Mouse (Mus musculus): ENCODE measurements around the gene Zfp1. TPM values are rescaled to one million over a fixed set of nuclear protein-coding genes. Genes with fewer than 3 reads are reported as not detected.
"Not testable (repeated sequence)": the region's sequence is repeated elsewhere in the genome, so short reads cannot be mapped to it uniquely, and the experiment has no call there.

The Zfp1 gene
- total RNA-seq, 2 experiments from 2014 or later = 6.4 to 6.5 TPM

DNA sequence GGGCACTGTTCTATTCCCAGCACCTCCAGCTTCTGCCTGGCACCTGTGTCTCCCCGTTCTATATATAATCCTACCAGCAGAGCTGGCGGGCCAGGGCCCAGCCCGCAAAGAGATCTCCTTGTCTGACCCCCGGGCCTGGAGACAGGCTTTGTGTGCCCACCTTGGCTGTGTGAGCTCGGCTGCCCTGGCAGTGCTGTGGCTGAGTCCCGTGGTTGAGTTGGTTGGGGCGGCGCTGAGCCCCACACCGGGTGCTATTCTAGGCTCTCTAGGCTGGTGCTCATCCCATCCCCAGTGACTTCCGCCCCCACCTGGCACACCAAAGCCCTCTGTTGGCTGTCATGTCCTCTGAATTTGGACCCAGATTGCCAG, 18.4 kb upstream of the Zfp1 start:
- no peak for DNase-seq (ENCODE audit: low spot score in 2 of 2)

DNA sequence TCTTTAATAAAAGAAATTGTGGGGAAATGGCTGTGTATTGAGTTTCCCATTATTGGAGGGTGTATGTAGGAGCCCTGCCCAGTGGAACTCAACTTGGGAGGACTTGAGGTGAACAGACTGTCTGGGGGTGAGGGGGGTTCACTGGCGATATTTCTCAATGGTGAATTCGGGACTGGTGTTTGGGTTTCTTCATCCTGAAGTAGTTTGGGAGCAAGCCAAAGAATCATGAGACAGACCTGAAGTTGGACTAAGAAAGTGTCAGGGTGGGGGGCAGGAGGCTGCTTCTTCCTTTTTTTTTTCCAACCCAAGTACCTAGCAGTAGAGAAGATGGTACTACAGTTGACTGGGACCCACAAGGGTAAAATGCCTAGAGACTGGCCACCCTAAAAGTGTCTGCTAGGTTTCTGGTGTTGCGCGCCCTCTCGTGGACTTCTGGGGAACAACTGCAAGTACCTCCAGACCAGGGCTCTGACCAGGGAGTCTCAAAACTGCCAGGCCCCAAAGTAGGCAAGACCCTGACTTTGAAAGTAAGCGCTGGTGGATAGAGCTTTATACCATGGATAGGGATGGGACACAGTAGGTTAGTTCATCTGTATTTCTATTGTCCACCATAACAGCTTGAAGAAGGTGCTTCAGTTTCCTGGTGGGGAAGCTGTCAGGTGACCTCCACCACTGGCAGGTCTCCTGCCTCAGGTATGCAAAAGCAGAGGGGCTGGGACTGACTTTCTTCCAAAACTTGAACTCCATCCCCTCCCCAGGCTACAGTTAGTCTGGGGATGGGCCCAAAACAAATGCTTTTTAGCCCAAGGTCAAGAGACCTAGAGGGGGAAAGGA, 17.3 kb upstream of the Zfp1 start:
- peak; percentile 73 to 76 for DNase-seq (ENCODE audit: low spot score in 2 of 2)

DNA sequence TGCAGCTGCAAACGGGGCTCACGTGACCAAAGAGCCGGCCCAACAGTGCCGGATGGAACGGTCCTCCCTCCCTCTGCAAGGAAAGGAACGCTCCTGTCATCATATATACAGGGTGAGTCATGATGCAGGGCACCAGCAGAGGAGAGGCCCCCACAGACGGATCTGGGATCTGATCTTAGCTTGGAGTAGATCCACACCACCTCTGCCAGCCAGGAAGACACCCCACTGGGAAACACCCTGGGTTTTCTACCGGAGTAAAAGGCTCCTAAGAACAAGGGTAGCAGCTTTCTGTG, 16.7 kb upstream of the Zfp1 start:
- DNase-seq (ENCODE audit: low spot score in 2 of 2) = no peak

DNA sequence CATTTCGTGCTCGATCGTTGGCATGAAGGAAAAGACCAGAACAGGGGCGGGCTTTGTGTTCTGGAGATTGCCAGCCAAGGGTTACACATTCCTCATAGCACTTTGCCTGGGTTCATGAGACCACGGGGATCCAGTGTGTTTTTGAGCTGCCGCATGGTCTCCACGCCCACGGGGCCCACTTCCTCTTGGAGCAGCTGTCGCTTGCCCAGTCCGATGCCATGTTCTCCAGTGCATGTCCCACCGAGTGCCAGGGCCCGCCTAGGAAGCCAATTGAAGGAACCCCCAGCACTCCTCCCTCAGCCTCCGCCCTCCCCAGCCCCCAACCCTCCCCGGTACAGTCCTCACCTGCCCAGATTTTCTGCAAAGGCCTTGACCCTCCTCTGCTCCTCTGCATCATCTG, 16.3 kb upstream of the Zfp1 start:
- no peak for DNase-seq (ENCODE audit: low spot score in 2 of 2)

DNA sequence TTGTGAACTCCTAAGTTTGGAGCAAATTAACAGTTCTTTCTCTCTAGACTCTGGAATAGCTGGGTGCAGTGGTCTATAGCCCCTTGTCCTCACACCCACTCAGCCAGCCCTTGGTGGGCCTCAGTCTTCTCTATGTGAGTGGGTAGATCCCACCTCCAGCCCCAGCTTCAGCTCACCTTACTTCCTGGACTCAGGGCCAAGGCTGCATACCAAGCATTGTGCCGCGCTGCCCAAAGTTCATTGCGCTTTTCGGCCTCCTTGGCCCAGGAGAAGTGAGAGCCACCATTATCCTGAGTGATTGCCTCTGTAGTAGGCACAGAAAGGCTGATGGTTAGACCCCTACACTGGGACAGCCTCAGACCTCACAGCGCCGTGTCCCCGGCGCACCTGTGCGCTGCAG, 15.3 kb upstream of the Zfp1 start:
- no peak for DNase-seq (ENCODE audit: low spot score in 2 of 2)

DNA sequence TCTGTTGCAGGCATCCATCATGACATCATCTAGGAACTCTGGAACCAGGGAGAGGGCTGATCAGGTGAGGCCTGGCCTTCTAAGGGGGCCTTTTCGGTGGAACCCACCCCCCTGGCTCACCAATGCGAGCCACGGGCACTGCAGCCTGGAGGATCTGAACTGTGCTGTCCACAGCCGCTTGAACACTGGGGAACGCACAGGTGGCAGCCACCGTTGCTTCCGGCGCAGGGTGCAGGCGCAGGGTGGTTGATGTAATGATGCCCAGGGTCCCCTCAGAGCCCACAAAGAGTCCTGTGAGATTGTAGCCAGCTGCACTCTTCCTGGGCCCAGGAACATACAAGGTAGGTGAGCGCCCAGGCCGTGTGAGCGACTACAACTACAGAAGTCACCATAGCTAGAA, 14.8 kb upstream of the Zfp1 start:
- no peak for DNase-seq (ENCODE audit: low spot score in 2 of 2)

DNA sequence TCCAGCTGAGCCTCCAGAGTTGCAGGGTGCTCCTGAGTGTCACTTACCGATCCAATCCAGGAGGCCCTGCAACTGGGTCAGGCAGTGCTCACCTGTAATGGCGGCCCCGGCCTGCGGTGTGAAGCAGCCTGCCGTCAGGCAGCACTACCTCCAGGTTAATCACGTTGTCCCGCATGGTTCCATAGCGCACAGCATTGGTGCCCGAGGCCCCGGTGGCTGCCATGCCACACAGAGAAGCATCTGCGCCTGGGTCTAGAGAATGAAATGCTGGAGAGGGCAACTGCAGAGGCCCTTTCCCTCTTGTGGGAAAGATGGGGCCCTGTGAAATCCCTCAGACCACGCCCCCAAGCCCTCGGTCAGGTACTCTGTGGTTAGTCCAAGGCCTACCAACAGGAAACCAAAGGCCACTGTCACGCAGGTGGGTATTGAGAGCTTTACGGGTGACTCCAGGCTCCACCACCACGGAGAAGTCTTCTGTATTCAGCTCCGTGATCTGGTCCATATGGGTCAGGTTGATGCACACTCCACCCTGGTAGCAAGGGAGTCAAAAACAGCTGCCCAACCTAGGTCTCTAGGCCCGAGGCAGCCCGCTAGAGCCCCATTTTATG, 14.2 kb upstream of the Zfp1 start:
- DNase-seq (ENCODE audit: low spot score in 2 of 2) = no peak

DNA sequence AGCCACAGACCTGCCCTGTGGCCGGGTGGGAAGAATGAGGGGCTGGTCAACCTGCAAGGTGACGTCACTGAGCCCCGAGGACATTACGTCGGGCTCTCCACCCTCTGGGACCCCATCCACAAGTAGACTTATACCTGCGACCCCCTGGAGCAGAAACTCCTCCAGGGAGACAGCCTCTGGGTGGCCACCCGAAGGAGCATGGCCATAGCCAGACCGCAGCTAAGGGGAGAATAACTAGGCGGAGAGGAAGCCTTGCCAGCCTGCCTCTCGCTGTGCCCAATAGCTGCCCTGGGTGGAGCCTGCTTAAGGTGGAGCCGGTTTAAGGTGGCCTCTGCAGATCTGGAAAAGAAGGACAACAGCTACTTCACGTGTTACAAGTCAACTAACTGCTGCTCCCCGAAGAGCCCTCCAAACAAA, 13.1 kb upstream of the Zfp1 start, which contains the start of gene Ldhd:
Ldhd (minus strand) TSS at position 270 of the 417 bp plus-strand sequence.
- DNase-seq (ENCODE audit: low spot score in 2 of 2) = peak; percentile 61 to 74

DNA sequence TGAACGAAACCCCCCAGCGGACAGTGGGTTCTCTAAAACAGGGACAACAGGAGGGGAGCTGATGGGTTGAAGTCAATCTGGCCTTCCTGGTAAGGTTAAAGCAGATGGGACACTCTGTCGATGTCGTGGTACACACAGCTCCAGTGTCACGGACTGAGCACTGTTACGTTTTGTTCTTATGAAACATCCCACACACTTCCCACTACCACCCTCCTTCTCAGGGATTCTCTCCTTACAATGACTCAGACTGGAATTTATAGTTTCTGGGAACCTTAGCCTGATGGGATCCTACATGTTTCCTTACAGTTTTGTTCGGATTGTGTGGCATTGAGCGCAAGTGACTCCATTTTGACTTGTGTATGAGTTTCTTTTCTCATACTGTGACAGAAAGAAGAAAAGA, 11.6 kb upstream of the Zfp1 start:
- DNase-seq (ENCODE audit: low spot score in 2 of 2) = no peak

DNA sequence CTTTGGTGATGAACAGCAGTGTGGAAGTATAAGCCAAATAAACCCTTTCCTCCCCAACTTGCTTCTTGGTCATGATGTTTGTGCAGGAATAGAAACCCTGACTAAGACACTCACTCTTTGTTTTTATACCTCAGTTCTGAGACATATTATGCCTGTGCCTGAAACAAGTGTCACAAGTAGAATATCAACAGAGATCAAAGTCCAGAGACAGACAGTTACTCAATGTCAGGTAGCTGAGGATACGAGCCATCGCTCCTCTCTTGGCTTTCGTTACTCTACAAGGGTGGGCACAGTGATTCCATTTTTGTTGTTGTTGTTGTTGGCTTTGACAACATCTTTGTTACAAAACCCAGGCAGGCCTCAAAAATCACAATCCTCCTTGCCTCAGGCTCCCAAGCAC, 10.2 kb upstream of the Zfp1 start:
- DNase-seq (ENCODE audit: low spot score in 2 of 2) = no peak

DNA sequence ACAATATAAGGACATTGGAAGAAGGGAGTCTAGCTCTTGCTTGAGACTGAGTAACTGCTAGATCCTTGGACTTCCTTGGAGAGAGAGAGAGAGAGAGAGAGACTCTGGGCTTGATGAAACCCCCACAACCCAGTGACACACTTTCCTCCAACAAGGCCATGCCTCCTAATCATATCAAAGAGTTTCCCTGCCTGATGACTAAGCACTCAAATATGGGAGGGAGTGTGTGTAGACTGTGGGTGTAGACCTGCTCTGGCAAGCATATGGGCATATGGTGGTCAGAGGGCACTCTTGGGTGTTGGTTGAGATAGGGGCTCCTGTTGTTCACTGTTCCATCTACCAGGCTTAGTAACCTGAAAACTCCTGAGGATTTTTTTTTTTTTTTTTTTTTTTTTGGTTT, 5.1 kb upstream of the Zfp1 start:
- no peak for DNase-seq (ENCODE audit: low spot score in 2 of 2)

DNA sequence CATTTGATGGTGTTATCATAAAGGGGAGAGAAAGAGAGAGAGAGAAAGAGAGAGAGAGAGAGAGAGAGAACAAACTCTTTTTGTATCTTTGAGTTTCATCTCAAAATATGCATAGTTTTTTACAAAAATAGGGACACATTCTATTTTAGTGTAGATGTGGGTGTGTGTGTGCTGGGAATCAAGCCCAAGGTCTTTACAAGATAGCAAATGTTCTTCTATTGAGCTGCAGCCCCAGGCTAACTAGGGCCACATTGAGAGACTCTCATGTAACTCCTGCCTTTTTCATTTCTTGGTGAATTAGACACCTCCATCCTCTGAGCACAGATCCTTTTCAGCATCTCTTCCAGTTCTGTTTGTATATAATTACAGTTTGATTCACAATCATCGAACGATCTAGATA, 2.1 kb upstream of the Zfp1 start:
- DNase-seq (ENCODE audit: low spot score in 2 of 2) = no peak

DNA sequence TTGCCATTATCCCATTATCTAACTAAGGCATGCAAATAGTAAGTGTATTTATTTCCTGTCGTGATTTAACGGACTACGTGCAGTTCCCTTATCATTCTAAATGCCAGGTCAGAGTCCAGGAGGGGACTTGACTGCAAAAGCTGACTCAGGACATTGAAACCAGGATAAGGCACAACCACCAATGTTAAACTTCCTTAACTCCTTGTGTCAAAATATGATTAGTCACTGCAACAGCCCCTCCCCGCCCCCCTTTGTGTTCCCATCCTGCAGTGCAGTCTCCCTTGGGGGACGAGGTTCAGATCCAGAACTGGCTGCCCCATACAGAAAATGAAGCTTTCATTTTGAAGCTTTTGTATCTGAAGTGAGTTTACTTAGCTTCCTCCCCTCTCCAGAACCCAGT, 705 bp upstream of the Zfp1 start:
- no peak for DNase-seq (ENCODE audit: low spot score in 2 of 2)

DNA sequence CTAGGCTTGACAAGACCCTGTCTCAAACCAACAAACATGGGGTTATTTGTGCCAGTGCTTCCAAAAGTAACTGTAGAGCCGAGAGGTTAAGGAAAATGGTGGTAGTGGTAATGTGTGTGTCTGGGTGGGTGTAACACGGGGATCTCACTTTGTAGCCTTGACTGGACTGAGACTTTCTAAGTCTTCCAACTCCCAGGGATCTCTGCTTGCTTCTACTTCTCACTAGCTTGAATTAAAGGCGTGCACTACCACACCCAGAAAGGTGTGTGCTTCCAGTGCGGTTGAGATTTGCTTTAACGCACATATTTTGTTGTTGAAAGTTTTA, 300 bp upstream of the Zfp1 start:
- DNase-seq (ENCODE audit: low spot score in 2 of 2) = no peak

DNA sequence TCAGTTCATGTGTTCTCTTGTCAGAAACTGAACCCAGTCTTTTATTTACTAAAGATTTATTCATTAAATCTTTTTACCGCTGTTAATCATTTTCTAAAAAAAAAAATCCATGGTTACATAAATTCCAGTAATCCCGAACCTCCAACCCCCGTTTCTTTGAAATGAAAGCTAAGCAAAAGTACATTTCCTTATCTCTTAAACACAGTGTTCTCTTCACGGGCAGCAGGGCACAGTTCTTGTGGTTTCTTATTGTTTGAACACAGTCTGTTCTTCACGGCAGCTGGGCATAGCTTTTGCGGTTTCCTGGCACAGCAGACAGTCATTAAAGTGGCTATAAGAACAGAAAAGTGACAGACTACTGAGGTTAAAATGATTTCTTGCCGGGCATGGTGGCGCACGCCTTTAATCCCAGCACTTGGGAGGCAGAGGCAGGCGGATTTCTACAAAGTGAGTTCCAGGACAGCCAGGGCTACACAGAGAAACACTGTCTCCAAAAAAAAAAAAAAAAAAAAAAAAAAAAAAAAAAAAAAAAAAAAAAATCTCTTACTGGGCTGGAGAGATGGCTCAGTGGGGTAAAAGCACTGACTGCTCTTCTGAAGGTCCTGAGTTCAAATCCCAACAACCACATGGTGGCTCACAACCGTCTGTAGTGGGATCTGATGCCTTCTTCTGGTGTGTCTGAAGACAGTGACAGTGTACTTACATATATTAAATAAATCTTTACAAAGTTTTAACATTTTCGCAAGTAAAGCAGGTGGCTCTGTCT, 1.3 kb downstream of the Zfp1 start:
- DNase-seq (ENCODE audit: low spot score in 2 of 2) = not testable (repeated sequence)

DNA sequence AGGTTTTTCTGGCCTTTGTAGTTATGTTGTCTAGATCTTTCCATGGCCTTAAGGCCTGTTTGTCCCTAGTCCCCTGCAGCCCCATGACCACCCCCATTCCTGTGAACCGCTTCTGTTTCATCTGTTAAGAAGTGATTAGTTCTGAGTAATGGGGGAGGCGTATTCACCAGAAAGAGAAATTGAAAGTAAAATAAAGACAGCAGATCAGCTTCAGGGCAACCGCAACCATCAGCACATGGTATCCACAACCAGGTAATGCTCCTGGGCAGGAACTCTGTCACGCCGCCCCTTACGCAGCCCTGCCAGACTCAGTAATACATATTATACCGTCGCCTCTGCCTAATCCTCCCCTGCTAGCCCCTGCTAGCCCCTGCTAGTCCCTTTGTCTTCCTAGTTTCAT, 2.5 kb downstream of the Zfp1 start:
- DNase-seq (ENCODE audit: low spot score in 2 of 2) = no peak

DNA sequence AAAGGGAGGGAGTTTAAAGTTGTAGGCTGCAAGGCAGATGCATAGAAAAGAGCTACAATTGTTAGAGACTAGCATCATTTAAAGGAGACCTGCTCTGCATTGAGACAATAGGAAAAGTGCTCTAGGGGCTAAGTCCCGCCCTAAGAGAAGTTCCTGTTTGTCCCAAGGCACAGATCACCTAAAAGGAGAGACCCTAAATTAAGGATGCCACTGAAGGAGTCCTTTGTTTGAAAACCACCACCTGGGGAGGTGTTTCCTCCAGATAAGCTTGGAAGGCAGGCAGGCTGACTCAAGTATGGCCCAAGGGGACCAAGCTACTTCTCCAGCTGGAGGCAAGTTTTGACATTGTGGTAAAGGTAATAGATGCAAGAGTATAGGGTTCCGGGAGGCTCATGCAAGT, 5.6 kb downstream of the Zfp1 start:
- no peak for DNase-seq (ENCODE audit: low spot score in 2 of 2)

DNA sequence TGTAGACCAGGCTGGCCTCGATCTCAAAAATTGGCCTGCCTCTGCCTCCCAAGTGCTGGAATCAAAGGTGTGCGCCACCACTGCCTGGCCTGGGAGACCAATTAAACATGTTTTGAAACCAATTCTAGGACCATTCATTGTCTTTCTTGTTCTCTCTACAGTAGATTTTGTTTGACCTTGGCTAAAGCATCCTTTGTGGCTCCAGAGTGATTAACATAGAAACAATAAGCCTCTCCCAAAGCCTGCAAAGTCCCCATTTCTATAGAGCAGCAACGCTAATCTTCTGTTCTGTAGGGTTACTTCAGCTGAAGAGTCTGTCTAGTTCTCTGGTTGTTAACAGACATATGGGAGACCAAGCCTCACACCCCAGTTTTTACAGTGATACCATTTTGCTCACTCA, 7.5 kb downstream of the Zfp1 start:
- no peak for DNase-seq (ENCODE audit: low spot score in 2 of 2)

DNA sequence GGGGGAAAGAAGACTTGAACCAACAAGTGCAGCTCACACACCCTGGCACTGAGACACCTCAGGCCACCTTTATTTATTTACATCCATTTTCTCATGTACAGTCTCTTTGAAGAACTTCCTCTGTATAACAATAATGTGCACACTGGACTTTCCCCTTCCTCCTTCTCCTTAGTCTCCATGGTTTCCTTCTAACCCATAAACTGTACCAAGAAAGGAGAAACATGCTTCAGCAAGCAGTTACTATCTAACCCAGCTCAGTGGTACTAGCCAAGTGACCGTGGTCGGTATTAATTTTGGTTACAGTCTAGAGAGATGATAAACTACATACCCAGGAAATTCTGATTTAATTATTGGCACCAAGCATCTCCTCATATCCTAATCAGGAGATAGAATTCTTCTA, 10.3 kb downstream of the Zfp1 start:
- DNase-seq (ENCODE audit: low spot score in 2 of 2) = no peak

DNA sequence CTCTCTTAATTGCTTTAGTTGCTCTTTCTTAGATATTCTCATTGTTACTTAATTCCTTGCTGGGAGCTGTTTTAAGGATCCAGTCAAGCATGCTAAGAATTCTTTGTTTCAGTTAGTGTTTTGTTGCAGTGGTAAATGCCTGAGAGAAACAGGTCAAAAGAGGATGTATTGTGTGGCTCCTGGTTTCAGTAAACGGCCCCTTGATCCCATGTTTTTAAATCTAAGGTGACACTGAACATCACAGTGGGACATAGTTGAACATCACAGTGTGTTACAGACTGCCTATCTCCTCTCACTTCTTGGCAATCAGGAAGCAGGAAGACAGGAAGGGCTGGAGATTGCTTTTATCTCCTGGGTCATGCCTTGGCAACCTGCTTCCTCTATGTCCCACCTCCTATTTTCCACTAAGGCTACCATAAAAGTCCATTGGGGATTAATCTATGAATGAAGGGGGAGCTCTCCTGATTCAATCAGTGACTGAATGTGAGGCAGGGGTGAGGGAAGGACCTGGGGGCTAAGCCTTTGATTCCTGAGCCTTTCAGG, 14.2 kb downstream of the Zfp1 start:
- no peak for DNase-seq (ENCODE audit: low spot score in 2 of 2)

DNA sequence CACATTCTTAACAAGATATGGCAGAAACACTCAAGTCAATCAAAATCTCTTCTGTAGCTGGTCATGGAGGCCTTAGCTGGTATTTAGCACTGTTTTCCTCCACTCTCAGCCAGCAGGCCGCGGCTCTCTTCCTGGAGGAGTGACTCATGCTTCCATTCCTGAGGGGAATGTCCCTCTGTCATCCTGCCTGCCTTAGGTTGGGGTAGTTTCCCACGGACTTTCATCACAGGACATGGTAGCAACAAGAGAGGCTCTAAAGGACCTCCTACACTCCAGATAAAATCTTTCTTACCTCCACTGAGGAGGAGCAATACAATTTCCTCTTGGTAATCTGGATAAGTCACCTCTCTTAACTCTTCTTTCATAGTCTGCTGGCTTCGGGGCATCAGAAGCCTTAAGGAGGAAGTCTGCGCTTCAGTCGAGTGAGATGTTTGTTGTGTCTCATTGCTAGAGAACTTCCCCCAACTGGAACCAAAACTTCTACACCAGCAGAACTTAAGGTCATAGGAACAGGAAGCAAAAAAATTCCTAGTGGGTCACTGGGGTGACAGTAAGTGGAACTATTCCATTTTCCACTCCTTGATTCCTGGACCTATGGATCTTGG, 15.7 kb downstream of the Zfp1 start:
- DNase-seq (ENCODE audit: low spot score in 2 of 2) = no peak

DNA sequence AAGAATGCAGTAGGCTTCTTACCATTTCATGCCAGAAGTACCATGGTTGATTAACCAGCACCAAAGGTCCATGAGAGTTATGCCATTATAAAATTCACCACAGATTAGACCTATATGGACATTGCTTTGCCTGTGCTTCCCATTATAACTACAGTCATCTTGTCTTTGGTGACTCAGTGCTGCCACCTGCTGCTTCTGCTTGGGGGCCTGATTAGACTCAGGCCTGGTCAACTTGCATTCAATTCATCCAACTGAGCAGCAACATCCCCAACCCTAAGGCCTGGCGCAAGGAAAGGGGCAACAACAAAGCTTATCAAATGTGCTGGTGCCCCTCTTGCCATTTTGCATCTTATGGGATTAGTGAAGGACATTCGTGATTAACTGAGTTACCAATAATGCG, 19.3 kb downstream of the Zfp1 start:
- DNase-seq (ENCODE audit: low spot score in 2 of 2) = peak; percentile 82 to 84

All from adrenal gland, adult 18-20 months (tissue).